Mouse (Mus musculus): ENCODE data around the gene Nudt5. TPM values are rescaled to one million over a fixed set of nuclear protein-coding genes. Genes with fewer than 3 reads are reported as not detected.

The Nudt5 gene
- total RNA-seq (2021) = 10 to 100 TPM; 23.4 to 26.3 TPM

GRCm38 (mm10) chr2:5844873-5845631 is at the start of gene Nudt5, which contains the start of gene Cdc123:
Gene Nudt5 (plus strand): TSS chr2:5845019.
Gene Cdc123 (minus strand): TSS chr2:5845164.
- intact Hi-C loops (cut with DNase I) = no loop called here
- peak; percentile 92 to 93 for DNase-seq

GRCm38 (mm10) chr2:5797816-5798672 is 46.8 kb upstream of the Nudt5 start:
- intact Hi-C loops (cut with DNase I) = no loop called here
- no peak for DNase-seq

GRCm38 (mm10) chr2:5801182-5801640 is 43.6 kb upstream of the Nudt5 start:
- no peak for DNase-seq
- intact Hi-C loops (cut with DNase I) = no loop called here

GRCm38 (mm10) chr2:5801927-5802590 is 42.8 kb upstream of the Nudt5 start:
- intact Hi-C loops (cut with DNase I) = no loop called here
- DNase-seq = no peak

- intact Hi-C loops (cut with DNase I) = no loop called here
- no peak for DNase-seq
Measured at GRCm38 (mm10) chr2:5804440-5805045, 40.3 kb upstream of the Nudt5 start.

GRCm38 (mm10) chr2:5805228-5805627 is 39.6 kb upstream of the Nudt5 start:
- no peak for DNase-seq
- intact Hi-C loops (cut with DNase I) = no loop called here

GRCm38 (mm10) chr2:5806201-5806600 is 38.6 kb upstream of the Nudt5 start:
- peak; percentile 28 to 41 for DNase-seq
- intact Hi-C loops (cut with DNase I) = loop anchor here (1.0 kb wide), 1 partner anchor 357 kb away; no protein-coding TSS in a partner anchor

- intact Hi-C loops (cut with DNase I) = no loop called here
- no peak for DNase-seq
Measured at GRCm38 (mm10) chr2:5810036-5810718, 34.6 kb upstream of the Nudt5 start.

- DNase-seq = no peak
Measured at GRCm38 (mm10) chr2:5811235-5811782, 33.5 kb upstream of the Nudt5 start.

GRCm38 (mm10) chr2:5821264-5821663 is 23.6 kb upstream of the Nudt5 start:
- intact Hi-C loops (cut with DNase I) = no loop called here
- DNase-seq = no peak

More at GRCm38 (mm10) chr2:5811235-5811782, 33.5 kb upstream of the Nudt5 start:
- intact Hi-C loops (cut with DNase I) = no loop called here

GRCm38 (mm10) chr2:5822449-5822848 is 22.4 kb upstream of the Nudt5 start:
- intact Hi-C loops (cut with DNase I) = no loop called here
- DNase-seq = no peak

GRCm38 (mm10) chr2:5824213-5824612 is 20.6 kb upstream of the Nudt5 start:
- intact Hi-C loops (cut with DNase I) = no loop called here
- DNase-seq = no peak

GRCm38 (mm10) chr2:5824685-5825084 is 20.1 kb upstream of the Nudt5 start:
- DNase-seq = no peak
- intact Hi-C loops (cut with DNase I) = no loop called here

GRCm38 (mm10) chr2:5825265-5825913 is 19.4 kb upstream of the Nudt5 start:
- DNase-seq = no peak
- intact Hi-C loops (cut with DNase I) = no loop called here

- intact Hi-C loops (cut with DNase I) = no loop called here
- no peak for DNase-seq
Measured at GRCm38 (mm10) chr2:5840815-5841214, 4.0 kb upstream of the Nudt5 start.

GRCm38 (mm10) chr2:5844181-5844872 is 492 bp upstream of the Nudt5 start:
- intact Hi-C loops (cut with DNase I) = no loop called here
- no peak for DNase-seq

GRCm38 (mm10) chr2:5845826-5846225 is 1.0 kb downstream of the Nudt5 start:
- intact Hi-C loops (cut with DNase I) = no loop called here
- DNase-seq = peak in 1 of 2 experiments; percentile 15

GRCm38 (mm10) chr2:5851116-5851515 is 6.3 kb downstream of the Nudt5 start:
- no peak for DNase-seq

GRCm38 (mm10) chr2:5851866-5852265 is 7.0 kb downstream of the Nudt5 start:
- no peak for DNase-seq
- intact Hi-C loops (cut with DNase I) = no loop called here

More at GRCm38 (mm10) chr2:5851116-5851515, 6.3 kb downstream of the Nudt5 start:
- intact Hi-C loops (cut with DNase I) = no loop called here

All from heart, postnatal 10 days (tissue).